Mouse (Mus musculus) myocyte (in vitro differentiated cells): ENCODE data around the gene Naa10.

ENCODE experiments used
- E2F4 ChIP-seq: IDR thresholded peaks from one replicate; pipeline ENCODE4 v1.6.1; 2011; ENCODE audit warnings: mild to moderate bottlenecking, control low read depth, moderate library complexity; ENCODE audit not compliant: insufficient read depth
- MAX ChIP-seq: IDR thresholded peaks from one replicate; pipeline ENCODE4 v1.6.1; 2011; ENCODE audit warnings: low read depth, mild to moderate bottlenecking, control low read depth
- MYOD1 ChIP-seq, 3 experiments: IDR thresholded peaks; one replicate each; pipeline ENCODE4 v1.6.1; 2011; ENCODE audit warnings: control low read depth in 2 of 3, low read depth in 2 of 3, mild to moderate bottlenecking in 2 of 3, moderate library complexity in 1 of 3; ENCODE audit not compliant: insufficient read length in 2 of 3, control insufficient read depth in 1 of 3
- POLR2A ChIP-seq: IDR thresholded peaks from one replicate; pipeline ENCODE4 v1.6.1; 2011; ENCODE audit warnings: low read depth, mild to moderate bottlenecking, control low read depth, moderate library complexity; ENCODE audit not compliant: insufficient read length
- POLR2AphosphoS2 ChIP-seq: IDR thresholded peaks from one replicate; pipeline ENCODE4 v1.6.1; 2011; ENCODE audit warnings: low read depth, control low read depth; ENCODE audit not compliant: insufficient read length
- REST ChIP-seq: IDR thresholded peaks from one replicate; pipeline ENCODE4 v1.6.1; 2011; ENCODE audit warnings: mild to moderate bottlenecking, control low read depth, moderate library complexity; ENCODE audit not compliant: insufficient read depth, insufficient read length
- TCF12 ChIP-seq: IDR thresholded peaks from one replicate; pipeline ENCODE4 v1.6.1; 2011; ENCODE audit warnings: mild to moderate bottlenecking, control low read depth; ENCODE audit not compliant: poor library complexity, insufficient read depth, severe bottlenecking
- TCF3 ChIP-seq: IDR thresholded peaks from one replicate; pipeline ENCODE4 v1.6.1; 2011; ENCODE audit warnings: low read depth, control low read depth; ENCODE audit not compliant: insufficient read length
- USF1 ChIP-seq: IDR thresholded peaks from one replicate; pipeline ENCODE4 v1.6.1; 2011; ENCODE audit warnings: low read depth, mild to moderate bottlenecking, control low read depth, moderate library complexity

GRCm38 (mm10) chrX:73875881-73876280 is 45.9 kb downstream of the Naa10 start:
- no peak for TF ChIP-seq MAX
- TF ChIP-seq USF1 = no peak
- TF ChIP-seq TCF12 = no peak
- no peak for TF ChIP-seq POLR2A
- TF ChIP-seq POLR2AphosphoS2 = no peak
- TF ChIP-seq TCF3 = no peak
- TF ChIP-seq MYOD1 (IDR thresholded peaks at IDR 0.05; ENCODE audit: control insufficient read depth in 1 of 3, insufficient read length in 2 of 3, low read depth in 2 of 3) = no peak
- no peak for TF ChIP-seq E2F4
- no peak for TF ChIP-seq REST
